Mouse (Mus musculus) heart, adult 9 months (tissue): Measurements from ENCODE around the gene Gm17416.

Experiments
- DNase-seq, 2 experiments: peaks; one replicate each; pipeline ENCODE4 v3.0.0; 2022; ENCODE audit warnings: low spot score in 2 of 2

The Gm17416 gene

GRCm38 (mm10) chr2:152569038-152569437, at the start of gene Gm17416:
Gene Gm17416, plus strand, starts transcription at chr2:152569338.
- no peak for DNase-seq

GRCm38 (mm10) chr2:152539944-152540710, 29.0 kb upstream of the Gm17416 start, which contains the start of gene Defb29:
Gene Defb29, minus strand, starts transcription at chr2:152540098.
- no peak for DNase-seq

- no peak for DNase-seq
Measured at GRCm38 (mm10) chr2:152541979-152542378, 27.2 kb upstream of the Gm17416 start.

DNA sequence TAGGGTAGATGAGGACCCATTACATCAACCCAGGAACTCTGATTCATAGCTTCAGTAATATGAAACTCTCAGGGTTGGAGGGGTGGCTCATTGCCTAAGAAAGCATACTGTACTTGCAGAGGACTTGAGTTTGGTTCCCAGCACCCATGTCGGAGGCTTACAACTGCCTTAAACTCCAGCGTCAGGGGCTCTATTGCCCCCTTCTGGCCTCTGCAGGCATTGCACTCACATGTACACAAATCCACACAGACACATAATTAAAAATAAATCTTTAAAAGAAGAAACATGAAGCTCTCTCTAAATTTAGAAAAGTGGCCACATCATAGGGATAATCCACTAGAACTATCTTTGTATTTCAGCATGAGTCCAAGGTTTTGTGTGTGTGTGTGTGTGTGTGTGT, 26.2 kb upstream of the Gm17416 start:
- no peak for DNase-seq

- DNase-seq = no peak
Measured at GRCm38 (mm10) chr2:152543478-152543877, 25.7 kb upstream of the Gm17416 start.

- no peak for DNase-seq
Measured at GRCm38 (mm10) chr2:152544691-152545090, 24.4 kb upstream of the Gm17416 start.

DNA sequence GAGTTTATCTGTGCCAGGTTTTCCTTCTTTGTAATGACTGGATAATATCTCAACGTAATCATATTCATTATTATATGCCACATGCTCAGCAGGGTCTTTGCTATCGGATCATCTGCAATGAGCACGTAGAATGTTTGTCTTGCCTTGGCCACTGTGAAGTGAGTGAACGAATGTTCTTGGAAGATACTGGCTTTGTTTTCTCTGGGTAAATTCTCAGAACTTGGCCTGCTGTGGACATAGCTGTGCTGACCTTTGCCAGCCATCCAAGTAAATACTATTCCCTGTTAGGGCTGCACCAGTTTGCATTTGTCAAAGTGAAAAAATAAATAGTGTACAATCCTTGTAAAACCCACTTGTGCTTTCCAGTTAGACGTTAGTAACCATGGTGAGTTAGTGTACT, 21.0 kb upstream of the Gm17416 start:
- no peak for DNase-seq

- DNase-seq = peak; percentile 12 to 28
Measured at GRCm38 (mm10) chr2:152553774-152554423, 15.2 kb upstream of the Gm17416 start.

DNA sequence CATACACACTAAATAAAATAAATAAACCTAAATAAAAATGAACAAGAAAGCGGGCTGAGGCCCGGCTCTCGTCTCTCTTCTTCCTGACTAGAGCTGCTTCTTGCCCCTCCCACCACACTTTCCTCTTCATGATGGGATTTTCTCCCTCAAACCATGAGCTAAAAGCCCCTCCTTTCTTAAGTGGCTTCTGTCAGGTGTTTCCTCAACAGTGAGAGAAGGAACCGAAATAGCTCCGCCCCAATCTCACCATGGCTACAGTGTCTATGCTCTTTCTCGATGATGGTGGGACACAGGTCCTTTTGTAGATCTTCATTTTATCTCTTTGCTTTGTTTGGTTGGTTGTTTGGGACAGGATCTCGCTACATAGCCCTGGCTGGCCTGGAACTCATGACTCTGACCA, 12.5 kb upstream of the Gm17416 start:
- DNase-seq = no peak

DNA sequence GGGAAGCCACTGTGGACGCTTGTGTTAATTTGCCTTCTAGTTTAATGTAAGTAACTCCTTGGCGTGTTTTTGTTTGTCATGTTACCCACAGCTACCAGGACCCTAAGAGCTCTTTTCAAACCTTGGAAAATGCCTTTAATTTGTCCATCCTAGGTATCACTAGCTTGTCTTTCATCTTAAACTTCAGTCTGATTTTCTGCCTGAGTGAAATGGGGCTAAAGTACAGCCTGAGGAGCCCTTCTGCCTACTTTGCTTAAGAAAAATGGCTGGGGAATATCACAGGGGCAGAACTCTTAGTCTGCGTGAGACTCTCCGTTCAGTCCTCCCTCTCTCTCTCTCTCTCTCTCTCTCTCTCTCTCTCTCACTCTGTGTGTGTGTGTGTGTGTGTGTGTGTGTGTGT, 743 bp downstream of the Gm17416 start:
- no peak for DNase-seq

DNA sequence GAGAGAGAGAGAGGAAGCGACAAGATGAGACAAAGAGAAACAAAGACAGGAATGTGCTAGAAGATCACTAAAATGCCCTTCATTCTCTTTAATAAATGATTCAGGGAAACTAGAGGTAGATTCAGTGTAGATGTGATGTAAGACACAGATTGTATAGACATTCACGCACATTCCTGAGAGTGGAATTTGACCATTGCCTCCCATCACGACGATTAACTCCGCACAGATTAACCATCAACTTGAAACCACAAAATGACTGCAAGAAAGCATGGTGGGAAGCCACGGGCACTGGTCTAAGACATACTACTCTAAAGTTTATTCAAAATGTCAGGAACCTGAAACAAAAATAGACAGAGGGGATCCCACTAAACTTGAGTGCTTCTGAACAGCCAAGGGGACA, 1.2 kb downstream of the Gm17416 start:
- DNase-seq = no peak

GRCm38 (mm10) chr2:152572114-152572794, 3.1 kb downstream of the Gm17416 start, which contains the start of gene Defb21:
Gene Defb21, plus strand, starts transcription at chr2:152572744.
- no peak for DNase-seq

- peak in 1 of 2 experiments; percentile 14 for DNase-seq
Measured at GRCm38 (mm10) chr2:152573484-152573883, 4.3 kb downstream of the Gm17416 start.

DNA sequence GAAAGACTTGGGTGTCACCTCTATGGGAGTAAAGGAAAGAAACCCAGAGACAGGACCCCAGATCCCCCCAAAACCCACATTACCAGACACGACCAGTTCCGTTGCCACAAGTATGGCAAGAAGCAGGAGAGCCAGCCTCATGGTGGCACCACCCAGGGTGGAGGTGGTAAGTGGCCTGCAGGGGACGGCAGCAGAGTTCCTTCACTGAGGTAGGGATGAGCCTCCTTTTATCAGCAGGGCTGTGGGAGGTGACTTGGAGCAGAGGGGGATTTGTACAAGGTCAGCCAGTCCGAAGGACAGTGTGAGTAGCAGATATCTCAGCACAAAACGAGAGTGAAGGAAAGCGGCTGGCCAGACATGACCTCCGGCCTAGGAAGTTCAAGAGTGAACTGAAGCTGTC, 11.0 kb downstream of the Gm17416 start, which contains the start of gene Defb19:
TSS of gene Defb19 (minus strand) at position 206 of the 400 bp plus-strand sequence.
- no peak for DNase-seq

DNA sequence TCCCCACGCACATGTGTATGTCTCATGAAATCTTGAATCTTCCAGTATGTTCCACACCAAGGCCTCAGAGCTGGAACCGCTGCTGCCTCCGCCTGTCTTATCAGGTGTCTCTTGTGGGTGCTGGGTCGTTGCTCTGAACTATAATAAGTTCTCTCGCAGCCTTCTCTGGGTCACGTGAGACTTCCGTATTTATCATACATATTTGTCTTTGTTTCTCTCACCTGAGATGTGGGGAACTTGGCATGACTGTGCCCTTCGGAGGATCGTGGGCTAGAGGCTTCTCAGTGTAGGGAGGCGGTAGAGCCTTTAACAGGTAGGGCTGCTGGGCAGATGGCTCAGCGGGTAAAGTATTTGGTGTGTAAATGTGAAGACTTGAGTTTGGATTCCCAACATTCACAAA, 11.5 kb downstream of the Gm17416 start:
- DNase-seq = no peak

DNA sequence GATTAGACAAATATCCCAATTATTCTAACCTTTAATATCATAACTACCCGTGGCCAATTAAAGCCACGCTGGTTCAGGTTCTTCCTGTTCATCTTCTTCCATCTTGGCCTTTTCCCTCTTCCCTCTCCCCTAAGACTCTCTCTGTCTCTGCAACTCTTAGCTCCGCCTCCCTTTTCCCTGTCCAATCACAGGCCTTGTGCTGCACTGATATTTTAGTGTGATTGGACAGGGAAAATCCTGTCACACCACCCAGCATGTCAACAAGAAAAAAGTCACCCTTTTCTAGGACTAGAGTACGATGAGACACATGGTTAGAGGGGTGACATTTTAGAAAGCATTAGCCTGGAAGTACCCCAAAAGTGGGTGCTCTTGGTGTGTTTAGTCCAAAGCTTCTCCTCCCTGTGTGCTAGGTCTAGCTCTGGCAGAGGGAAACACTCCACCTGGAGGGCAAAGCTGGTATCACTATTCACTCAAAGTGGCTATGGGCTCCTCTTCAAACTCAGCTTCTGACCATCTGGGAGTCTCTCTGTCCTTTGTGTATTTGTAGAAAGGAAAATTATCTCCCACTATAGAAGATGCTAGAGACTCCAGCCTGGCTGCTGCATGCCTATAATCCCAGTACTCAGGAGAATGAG, 17.9 kb downstream of the Gm17416 start:
- no peak for DNase-seq

GRCm38 (mm10) chr2:152588450-152588849, 19.3 kb downstream of the Gm17416 start:
- DNase-seq = no peak

DNA sequence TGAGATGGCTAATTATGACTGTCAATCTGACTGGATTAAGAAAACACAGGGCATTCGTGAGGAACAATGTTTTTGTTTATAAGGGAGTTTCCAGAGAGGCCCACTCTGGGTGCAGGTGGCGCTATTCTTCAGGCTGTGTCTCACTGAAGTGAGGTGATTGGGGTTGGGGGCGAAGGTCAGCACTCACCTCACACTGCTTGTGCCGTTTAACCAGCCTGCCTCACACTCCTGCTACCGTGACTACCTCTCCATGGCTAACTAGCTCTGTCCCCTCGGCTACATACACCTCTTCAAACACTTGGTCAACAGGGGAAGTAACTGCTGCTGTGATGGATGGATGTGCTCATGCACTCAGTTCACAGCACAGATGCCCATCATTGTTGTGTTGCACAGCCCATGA, 19.9 kb downstream of the Gm17416 start:
- DNase-seq = no peak

GRCm38 (mm10) chr2:152599299-152599698, 30.2 kb downstream of the Gm17416 start, which contains the start of gene Defb45:
Gene Defb45, minus strand, starts transcription at chr2:152599399.
- DNase-seq = no peak

DNA sequence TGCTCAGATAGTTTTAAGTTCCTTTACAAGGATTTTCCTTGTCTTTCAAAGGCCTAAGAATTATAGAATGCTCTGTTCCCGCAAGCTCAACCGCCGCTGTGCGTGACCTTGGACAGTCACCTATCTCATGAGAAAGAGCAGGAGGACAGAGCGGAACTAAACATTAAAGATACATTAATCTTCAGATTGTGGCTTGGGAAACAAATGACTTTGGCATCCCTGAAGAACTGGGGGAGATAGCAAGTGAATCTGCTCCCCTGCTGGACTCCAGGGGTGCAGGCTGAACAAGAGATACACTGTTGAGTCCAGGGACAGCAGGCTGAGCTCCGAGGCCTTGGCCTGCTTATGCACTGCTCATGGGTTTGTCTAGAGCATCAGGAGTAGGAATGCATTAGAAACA, 30.9 kb downstream of the Gm17416 start:
- DNase-seq = no peak

DNA sequence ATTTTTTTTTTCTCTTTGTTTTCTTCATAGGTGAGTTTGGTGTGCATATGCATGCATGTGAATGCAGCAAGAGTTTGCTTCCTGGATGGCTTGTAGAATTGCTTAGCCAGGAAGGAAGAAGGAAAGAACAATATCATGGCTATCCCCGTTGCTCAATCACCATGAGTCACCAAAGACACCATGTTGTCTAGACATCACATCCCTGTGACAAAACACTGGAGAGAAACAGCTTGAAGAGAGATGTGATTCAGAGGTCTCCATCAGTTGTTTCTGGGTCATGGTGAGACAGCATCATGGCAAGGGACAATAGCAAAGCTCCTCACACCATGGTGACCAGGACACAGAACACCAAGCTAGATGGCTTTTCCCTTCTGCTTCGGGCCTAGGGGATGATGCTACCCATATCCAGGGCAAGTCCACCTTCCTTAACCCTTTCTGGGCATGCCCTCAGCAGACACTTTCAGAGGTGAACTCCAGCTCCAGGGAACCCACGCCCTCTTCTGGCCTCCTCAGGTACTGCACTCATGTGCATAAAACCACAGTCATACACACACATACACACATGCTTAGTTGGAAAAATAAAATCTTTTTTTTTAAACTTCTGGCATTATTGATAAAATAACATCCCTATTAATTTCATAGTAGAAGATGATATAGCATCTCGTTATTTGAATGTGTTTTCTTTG, 32.3 kb downstream of the Gm17416 start:
- no peak for DNase-seq
